Mouse (Mus musculus) A20 (cell line): ENCODE measurements around the gene Acot1.
A peak's percentile ranks its signal among the peaks of the same experiment; 100 is the strongest.
"Not testable (repeated sequence)": the region's sequence is repeated elsewhere in the genome, so short reads cannot be mapped to it uniquely, and the experiment has no call there.

Source experiments
- DNase-seq: peaks from one replicate; pipeline ENCODE4 v3.0.0-alpha.2; 2011; ENCODE audit warnings: low read depth, low spot score

Gene Acot1

DNA sequence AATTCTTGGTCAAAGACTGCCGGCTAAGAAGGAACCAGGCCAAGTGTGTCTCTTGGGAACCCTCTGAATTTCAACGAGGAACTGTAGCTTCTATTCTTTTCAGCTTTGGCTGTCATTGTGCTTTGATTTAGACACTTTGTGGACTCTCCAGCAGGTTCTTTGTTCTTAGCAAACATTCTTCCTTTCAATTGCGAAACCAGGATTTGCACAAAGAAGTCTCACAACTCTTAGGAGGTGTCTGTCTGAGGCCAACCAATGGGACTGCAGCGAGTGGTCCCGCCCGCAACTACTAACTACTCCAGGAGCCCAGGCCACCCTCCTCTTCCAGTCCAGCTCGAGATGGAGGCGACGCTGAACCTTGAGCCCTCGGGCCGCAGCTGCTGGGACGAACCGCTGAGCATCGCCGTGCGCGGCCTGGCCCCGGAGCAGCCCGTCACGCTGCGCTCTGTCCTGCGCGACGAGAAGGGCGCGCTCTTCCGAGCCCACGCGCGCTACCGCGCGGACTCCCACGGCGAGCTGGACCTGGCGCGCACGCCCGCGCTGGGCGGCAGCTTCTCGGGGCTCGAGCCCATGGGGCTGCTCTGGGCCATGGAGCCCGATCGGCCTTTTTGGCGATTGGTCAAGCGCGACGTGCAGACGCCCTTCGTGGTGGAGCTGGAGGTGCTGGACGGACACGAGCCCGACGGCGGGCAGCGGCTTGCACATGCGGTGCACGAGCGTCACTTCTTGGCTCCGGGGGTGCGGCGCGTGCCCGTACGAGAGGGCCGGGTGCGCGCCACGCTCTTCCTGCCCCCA is at the start of gene Acot1:
TSS of gene Acot1 (plus strand) at position 320 of the 795 bp plus-strand sequence.
- not testable (repeated sequence) for DNase-seq

DNA sequence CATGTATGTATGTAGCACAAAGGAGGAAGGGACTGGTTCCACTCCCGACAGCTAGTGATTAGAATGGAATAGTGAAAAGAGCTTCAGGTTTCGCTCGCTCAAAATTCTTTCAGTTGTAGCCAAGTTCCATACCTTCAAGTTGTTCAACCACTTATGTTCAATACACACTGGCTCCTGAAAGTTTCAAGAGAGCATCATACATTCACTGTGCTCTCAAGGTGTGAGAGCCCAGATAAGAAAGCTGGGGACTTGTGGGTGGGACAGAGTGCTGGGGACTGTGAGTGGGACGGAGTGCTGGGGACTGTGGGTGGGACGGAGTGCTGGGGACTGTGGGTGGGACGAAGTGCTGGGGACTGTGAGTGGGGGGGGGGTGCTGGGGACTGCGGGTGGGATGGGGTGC is 44.1 kb upstream of the Acot1 start:
- no peak for DNase-seq

DNA sequence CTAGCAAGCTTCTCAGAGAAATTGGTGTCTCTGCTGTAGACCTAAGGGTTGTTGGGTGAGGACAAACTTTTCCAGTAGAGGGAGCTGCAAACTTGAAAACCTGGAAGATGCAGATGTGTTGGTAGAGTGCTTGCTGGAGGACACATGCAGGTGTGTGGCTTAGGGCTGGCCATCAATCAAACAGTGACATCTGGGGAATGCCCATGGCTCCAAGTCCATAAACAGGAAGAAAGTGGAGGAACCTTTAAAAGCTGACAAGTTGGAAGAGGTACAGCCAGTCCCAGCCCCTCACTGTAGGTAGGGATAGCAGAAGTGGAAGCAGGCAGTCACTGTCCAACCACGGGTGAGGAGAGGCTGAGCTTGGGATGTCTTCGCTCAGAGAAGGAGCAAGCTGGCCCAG is 37.2 kb upstream of the Acot1 start:
- peak; percentile 93 for DNase-seq

DNA sequence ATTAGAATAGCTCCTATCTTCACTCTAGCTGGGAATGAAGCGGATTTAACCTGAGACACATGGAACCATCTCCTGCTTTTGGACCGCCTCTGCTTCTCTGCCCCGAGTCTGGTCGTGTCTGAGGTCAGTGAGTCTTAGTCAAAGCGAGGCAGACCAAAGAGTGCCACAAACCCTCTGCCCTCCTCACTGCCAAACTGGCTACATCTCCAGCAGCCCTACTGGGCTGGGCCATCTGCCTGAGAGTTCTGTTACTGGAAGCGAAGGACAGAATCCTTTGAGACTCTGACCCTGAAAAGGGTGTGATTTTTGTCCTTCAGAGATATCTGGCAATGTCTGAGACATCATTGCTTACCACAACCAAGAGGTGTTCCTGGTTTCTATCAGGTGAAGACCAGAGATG is 30.4 kb upstream of the Acot1 start:
- no peak for DNase-seq

DNA sequence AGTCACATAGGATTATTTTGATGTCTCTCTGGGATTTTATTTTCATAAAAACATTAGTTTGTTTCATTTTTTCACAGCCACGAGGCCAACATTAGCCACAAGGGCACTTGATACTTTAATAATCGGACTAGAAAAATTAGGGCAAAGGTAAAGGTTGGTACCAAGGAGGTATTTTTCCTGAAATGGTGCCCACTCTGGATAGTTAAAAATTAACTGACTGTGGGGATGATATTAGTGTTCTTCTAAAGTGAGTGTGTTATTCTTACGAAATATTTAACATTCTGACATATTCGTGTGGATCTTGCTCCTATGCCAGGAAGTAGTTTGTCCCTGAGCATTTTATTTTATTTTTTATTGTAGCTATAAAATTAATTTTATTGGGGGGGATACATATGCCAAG is 27.7 kb upstream of the Acot1 start:
- no peak for DNase-seq

DNA sequence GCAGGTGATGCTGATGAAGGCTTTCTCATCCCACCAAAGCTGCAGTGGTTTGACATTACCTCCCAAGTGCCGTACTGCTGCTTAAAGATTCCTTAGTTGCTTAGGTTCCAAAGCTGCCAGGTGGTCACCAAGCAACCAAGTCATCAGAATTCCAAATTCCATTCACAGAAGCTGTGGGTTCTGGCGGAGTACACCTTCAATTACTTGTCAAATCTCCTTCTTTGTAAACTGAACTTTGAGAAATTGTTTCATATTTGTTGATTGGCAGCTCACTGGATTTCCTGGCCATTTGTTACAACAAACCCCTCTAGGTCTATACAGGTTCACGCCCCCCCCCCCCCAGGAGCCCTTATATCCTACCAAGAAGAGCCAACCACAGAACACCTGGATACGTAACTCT is 24.5 kb upstream of the Acot1 start, which contains the start of gene Heatr4:
TSS of gene Heatr4 (minus strand) at position 101 of the 400 bp plus-strand sequence.
- no peak for DNase-seq

DNA sequence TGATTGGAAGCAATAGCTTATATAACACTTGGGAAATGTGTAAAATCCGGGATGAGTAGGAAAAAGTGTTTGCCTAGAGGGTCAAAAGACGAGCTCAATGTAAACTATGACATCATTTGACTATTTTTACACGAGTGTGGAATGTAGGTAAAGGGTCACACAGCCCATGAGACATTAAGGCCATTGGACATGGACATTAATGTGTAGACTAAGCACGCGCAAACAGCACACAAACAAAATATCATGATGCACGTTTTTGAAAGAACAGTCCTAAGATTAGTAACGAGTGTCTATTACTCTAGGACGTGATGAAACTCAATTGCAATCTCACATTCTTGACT is 22.1 kb upstream of the Acot1 start:
- DNase-seq: no peak

DNA sequence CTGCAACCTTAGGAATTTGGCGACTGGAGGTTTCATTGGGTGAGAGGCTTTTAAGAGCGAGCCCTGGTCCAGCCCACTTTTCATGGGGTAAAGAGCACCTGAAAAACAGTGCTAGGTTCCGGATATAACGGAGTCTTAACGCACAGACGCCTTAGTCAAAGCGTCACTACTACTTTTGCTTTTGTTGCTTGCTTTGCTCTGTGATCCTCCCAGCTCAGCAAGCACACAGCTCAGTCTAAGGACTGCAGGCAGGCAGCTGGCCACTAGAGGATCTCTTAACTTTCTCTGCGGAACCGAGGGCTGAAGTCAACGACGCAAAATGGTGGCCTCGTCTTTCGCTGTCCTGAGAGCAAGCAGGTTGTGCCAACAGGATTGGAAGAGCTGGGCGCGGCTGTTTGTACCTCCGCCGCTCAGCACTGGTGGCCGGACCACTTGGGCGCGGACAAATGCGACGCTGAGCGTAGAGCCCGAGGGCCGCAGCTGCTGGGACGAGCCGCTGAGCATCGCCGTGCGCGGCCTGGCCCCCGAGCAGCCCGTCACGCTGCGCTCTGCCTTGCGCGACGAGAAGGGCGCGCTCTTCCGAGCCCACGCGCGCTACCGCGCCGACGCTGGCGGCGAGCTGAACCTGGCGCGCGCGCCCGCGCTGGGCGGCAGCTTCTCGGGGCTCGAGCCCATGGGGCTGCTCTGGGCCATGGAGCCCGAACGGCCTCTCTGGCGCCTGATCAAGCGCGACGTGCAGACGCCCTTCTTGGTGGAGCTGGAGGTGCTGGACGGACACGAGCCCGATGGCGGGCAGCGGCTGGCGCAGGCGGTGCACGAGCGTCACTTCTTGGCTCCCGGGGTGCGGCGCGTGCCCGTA is 21.5 kb upstream of the Acot1 start, which contains the start of gene Acot2:
TSS of gene Acot2 (plus strand) at position 279 of the 859 bp plus-strand sequence.
- DNase-seq: peak; percentile 92

DNA sequence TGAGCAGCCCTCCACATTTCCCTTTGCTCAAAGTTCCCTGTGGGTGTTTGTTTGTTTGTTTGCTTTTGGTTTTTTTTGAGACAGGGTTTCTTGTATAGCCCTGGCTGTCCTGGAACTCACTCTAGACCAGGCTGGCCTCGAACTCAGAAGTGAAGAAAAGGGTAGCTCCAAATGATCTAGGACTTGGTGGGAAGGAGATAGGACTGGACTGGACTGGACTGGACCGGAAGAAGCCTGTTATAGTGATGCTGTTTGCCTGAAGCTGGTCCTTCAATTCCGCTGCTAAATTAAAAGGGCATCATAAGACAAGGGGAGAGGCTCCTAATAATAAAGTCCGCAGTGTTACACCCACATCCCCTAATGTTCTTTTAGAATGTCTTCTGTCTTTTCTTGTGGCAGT is 20.8 kb upstream of the Acot1 start:
- DNase-seq: no peak

DNA sequence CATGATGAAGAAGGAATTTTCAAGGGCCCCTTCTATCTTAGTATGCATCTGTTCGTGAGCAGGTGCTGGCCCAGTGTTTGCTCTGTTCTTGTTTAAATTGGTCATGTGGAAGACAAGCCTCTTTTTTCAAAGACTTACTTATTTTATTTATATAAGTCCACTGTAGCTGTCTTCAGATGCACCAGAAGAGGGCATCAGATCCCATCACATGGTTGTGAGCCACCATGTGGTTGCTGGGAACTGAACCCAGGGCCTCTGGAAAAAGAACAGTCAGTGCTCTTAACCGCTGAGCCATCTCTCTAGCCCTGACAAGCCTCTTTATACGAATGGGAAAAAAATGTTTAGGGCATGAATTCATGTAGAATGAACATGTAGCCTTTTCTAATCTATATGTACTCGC is 19.9 kb upstream of the Acot1 start:
- DNase-seq: peak; percentile 16

DNA sequence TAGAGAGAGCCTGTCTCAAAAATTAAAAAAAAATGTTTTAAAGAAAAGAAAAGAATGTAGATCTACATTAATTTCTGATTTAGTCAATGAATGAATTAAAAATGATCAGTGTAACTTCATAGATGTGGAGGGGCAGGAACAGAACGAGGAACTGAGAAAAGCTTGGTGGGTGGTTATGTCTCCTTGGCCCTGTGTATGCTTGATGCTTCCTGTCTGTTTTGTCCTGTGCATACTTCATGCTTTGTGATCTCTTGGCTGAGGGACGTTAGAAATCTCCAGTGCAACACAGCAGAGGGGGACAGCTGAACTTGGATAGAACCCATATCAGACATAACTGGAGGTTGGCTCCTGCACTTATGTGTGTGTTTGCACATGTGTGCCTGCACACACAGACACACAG is 12.1 kb upstream of the Acot1 start:
- peak; percentile 52 for DNase-seq

DNA sequence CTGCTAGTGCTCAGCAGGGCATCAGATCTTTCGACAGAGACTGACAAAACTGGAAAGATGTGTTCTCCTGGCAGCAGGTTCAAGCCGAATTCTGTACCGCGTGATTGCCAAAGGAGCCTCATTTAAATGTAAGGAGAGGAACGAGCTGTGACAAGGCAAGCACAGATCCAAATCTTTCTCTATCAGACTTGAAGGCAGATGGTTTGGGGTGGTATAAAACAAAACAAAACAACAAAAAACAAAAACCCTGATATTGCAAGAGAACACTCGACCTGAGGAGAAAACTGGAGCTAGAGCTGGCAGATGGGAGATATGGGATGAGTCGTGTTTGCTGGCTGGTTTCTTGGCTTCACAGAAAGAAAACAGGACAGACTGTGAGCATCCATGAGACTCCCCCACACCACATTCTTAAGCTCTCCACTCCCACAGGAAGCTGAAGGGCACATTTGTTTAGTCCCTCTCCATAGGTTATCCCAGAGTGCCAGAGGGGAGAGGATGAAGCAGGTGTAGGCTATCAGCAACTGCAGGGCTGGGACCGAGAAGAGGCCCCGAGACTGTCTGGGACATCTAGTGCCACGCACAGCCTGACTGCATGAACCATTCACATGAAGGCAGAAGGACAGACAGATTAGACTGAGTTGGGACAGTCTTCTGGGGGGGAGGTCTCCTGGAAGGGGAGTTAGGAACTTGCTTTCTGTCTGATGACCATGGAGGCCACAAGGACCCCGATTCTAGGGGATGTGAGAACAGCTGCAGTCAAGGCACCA is 10.8 kb upstream of the Acot1 start:
- DNase-seq: no peak

DNA sequence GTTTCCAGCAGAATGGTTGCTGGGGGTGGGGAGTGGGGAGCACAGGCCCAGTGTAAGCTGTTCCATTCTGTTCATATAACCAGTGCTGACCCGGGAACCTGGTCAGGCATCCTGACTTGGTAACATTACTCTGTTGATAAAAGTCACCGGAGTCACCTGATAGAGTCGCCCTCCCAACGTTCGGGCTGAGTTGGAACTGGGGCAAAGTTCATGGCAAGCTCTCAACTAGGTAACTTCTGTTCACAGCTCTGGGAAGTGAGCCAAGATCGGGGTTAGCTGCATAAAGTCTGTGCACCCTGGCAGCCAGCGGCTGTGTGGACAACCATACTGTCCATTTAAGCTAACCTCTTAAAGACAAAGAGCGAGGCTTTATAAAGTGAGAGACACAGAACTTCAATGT is 10.1 kb upstream of the Acot1 start:
- not testable (repeated sequence) for DNase-seq

DNA sequence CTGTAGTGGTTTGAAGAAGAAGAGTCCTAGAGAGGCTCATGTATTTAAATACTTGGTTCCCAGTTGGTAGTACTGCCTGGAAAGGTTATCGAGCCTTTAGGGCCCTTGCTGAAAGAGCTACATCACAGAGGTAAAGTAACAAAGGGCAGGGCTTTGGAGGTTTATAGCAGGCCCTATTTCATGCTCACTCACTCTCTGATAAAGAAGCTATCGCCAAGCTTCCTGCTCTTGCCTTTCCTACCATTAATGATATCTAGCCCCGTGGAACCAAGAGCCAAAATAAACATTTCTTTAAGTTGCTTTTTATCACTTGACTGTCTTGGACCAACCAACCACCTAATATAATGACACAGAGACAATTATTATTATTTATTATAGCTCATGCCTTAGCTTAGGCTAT is 8.9 kb upstream of the Acot1 start:
- no peak for DNase-seq

DNA sequence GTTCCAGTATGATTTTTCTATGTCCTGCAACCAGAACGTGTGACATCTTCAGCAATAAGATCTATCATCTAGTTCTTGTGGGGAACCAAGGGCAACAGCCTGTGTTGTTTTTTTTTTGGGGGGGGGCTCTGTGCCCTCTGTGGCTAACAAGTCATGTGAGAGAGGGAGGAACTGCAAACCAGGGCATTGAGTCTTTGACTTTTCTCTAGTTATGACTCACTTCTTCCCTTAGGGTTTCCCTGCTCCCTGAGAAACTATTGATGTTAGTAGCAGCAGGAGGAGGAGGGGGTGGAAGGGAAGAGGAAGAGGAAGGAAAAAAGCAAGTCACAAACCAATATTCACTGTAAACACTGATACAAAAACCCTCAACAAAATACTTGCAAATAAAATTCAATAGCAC is 5.4 kb upstream of the Acot1 start:
- no peak for DNase-seq

DNA sequence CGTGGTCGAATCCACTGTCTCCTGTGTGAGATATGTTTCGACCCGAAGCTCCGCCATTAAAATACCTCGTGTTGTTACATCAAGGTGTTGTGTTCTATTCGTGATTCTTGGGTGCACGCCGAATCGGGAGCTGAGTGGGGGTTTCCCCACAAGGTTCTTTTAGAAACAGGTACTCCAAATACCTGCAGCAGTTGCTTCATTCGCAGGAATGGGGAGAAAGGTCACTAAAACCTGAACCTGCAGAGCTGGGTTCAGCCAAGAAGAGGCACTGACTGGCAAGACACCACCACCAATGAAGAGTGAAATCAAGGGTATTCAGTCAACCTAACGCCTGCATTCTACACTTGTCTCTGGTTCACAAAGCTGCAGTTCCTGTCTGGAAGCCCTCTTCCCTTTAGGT is 1.0 kb upstream of the Acot1 start:
- no peak for DNase-seq

DNA sequence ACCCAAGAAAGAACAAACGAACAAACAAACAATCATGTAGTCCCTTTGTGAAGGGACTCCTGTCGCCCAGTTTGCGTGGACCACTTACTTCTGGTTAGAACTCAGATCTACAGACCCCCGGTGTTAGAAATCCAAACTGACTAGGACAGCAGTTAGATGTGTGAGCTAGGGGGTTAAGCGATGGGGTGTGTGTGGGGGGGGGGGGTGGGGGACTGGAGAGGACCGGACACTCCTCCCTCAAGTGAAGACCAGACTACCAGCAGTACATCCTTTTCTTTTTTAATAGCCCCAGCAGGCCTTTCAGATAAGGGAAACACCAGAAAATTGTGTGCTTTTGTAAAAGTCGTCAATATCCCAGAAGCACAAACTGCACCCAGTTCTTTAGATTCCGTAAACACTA is 561 bp upstream of the Acot1 start:
- no peak for DNase-seq

DNA sequence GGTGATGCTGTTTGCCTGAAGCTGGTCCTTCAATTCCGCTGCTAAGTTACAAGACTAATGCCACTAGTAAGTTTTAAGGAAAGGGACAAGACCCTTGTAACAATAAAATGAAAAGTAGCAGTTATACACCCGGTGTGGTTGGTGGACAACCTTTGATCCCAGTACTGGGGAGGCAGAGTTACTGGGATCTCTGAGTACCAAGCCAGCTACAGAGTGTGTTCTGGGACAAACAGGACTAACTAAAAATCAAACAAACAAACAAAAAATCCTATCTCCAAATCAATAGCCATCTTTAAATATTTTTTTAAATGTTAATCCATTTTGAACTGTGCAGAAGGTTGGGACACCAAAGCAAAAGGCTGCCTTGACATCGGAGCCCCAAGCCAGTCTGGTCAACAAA is 911 bp downstream of the Acot1 start:
- no peak for DNase-seq

DNA sequence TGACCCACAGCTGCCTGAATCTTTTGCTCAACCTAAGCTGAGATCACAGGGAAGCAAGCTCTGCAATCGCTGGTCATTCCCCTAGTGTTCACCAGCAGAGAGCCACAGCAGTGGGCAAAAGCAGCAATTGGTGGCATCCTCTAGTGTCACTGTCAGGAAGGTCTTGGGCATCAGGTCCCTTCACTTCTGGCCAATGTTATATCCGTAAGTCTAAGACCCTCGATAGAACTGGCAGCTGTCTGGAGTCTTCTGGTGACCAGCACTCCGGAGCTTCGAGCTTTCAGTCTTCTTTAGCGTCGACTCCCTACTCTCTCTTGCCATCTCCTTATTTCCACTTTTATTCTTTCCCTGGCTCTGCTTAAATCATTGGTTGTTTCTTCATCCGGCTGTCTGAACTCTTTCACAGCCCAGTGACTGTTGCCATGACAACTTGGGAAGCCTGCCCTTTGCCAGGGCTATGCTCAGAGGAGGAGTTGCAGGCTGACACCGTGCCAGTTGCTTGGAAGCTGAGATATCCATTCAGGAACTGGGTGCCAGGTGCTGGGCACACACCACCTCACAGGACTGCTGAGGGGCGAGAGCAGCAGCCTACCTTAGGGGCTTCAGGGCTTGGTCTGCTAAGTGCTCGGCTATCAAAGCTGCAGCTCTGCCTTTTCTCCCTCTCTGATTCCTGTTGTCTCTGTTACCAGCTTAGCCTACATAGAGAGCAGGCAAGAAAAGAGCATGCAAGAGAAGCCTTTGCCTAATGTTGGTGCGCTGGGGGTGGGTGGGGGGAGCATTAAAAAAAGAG is 2.2 kb downstream of the Acot1 start:
- DNase-seq: peak; percentile 30

DNA sequence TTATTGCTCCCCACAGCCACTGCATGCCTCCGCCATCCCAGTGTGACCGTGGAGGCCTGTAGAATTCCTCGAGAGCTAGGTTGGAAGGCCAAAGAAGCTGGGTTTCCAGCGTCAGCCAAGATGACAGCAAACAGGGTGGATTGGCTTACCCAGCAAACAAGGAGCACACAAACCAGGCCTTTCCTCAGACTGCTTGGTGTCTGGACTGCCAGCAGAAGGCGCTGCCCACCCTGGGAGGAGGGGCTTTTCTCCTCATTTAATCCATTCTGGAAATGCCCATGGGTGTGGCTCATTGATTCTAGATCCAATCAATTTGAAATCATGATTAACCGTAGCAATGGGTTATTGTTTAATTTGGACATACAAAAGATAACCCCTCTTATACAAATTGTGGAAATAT is 3.8 kb downstream of the Acot1 start:
- no peak for DNase-seq

DNA sequence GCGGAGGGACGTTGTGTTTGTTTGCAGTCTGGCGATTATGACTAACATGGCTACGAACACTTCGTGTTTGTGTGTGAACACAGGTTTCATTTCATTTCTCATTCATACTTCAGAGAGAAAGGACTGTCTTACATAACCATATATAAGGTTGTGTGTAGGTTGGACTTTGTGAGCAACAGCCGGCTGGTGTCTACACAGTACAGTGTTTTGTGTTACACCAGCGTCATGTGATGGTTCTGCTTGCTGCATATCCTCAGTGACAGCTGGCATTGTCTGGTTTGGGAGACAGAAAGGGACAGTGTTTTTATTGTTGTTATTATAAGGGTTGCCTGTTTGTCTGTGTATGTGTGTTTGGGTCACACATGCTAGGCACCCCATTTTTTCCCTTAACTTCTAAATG is 4.4 kb downstream of the Acot1 start:
- no peak for DNase-seq
